Mouse (Mus musculus): ENCODE data around the gene Mllt6.
"Not testable (repeated sequence)": the region's sequence is repeated elsewhere in the genome, so short reads cannot be mapped to it uniquely, and the experiment has no call there.

Mllt6 gene

DNA sequence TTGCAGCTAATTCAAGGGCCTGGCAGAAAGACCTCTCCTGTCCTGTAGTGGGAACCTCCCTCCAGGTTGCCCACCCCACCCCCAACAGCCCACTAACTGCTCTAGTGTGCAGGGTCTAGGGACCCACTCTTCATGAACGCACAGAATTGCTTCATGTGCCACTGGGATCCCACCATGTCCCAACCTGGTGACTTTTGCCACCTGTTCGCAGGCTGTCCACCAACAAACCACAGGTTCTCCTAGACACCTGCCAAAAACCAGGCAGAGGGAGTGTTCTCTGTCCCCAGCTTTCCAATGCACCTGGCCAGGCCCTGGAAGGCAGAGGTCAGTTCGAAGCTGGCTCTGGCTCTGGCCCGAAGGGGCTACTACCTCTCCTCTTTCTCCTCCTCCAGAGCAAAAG, 31.2 kb downstream of the Mllt6 start:
- in situ Hi-C loops (cut with MboI, MseI) = loop anchor here (5.0 kb wide), 2 partner anchors 42 to 52 kb away; no protein-coding TSS in a partner anchor

- in situ Hi-C loops (cut with MboI, MseI) = loop anchor here (5.0 kb wide), 3 partner anchors 43 to 63 kb away; no protein-coding TSS in a partner anchor
Measured at GRCm38 (mm10) chr11:97694921-97695711, 31.9 kb downstream of the Mllt6 start.

DNA sequence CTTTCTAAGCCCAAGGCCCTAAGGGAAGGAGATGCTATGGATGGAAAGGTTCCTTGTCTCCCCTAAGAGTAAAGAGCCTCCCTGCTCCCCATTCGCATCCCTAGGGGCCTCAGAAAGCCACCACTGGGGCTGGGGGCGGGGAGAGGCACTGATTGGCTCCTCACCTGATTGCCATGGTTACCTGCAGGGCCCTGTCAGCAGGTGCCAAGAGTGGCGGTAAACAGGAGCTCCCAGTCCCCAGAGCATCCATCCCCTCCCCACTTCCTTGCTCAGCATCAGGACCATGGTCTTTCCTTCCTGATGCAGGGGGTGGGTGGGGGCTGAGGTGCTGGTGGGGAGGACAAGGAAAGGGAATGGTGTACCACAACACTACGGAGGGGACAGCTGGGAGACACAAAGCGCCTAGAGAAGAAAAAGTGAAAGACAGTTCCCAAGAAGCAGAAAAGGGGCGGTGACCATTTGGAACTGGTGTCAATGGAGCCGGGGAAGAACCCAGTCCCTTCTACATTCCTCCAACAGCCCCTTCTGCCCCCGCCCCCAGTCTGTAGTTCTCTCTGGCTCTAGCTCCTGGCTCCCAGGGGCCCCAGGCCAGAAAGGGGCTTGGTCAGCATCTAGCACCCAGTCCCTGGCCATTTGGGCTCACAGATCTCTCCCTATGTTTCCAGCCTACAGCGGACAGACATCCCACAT, 32.6 kb downstream of the Mllt6 start:
- in situ Hi-C loops (cut with MboI, MseI) = loop anchor here in 1 of 2 experiments (5.0 kb wide), 1 partner anchor 64 kb away; no protein-coding TSS in a partner anchor

DNA sequence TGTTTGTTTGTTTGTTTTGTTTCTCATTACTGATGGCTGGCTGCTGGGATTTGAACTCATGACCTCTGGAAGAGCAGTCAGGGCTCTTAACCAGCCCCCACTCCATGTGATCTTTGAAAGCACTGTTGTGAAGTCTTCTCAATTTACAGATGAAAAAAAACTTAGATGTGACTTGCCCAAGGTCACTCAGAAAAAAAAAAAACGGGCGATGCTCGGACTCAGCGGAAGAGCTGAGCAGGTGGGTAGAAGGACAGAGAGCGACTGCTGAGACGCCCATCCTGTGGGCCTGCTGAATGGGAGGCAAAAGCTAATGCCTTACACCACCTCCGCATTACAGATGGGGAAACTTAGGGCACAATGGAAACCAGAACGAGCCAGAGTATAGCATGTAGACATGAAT, 33.5 kb downstream of the Mllt6 start:
- in situ Hi-C loops (cut with MboI, MseI) = loop anchor here in 1 of 2 experiments (5.0 kb wide), 1 partner anchor 64 kb away; no protein-coding TSS in a partner anchor

DNA sequence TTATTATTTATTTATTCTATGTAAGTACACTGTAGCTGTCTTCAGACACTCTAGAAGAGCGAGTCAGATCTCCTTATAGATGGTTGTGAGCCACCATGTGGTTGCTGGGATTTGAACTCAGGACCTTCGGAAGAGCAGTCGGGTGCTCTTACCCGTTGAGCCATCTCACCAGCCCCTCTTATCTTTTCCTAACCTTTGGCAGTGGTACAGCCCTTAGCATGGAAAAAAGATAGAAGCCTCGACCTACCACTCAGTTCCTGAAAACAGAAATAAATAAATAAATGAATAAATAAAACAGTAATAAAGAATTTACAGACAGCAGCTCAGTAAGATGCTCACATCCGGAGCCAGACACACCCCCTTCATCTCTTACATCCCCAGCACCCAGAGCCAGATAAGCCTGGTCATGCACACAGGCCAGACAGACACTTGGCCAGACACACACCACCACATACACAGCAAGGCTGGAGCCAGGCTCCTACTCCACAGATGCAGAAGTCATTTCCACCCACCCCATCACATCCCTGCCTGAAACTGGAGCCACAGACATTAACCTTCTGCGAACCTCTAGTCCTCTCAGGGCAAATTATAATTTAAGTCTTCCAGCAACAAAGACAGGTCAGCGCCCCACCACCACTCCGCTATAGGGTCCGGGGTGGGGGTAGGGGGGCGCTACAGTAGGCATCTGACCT, 34.1 kb downstream of the Mllt6 start:
- in situ Hi-C loops (cut with MboI, MseI) = loop anchor here in 1 of 2 experiments (5.0 kb wide), 1 partner anchor 65 kb away; no protein-coding TSS in a partner anchor

DNA sequence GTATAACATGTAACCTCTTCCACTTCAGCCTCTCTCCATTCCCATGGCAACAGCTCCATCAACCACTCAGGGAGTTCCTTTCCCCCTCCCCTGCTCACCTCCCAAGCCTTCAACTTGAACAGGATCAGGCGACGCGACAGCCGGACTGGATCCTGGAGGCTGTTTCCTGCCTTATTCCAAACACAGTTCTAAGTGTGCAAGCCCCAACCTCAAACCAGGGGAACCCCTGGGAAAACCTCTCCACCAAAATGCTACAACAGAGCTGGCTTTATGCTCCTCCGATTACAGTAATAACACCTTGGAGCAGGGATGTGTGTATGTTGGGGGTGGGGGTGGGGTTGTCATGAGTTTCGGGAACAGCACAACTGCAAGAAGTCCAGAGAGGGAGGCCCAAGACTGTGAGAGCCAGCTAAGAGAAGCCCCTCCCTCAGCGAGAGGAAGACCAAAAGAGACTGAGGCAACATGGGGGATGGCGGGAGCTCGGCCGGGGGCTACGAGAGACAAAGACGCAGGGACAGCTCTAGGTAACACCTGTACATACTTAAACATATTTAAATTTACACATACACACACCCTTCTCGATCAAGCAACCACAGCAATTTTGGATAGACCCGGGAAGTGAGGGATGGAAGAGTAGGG, 34.8 kb downstream of the Mllt6 start:
- in situ Hi-C loops (cut with MboI, MseI) = loop anchor here in 1 of 2 experiments (5.0 kb wide), 1 partner anchor 66 kb away; no protein-coding TSS in a partner anchor

GRCm38 (mm10) chr11:97698741-97699611, 35.8 kb downstream of the Mllt6 start:
- in situ Hi-C loops (cut with MboI, MseI) = loop anchor here in 1 of 2 experiments (5.0 kb wide), 1 partner anchor 67 kb away; no protein-coding TSS in a partner anchor

DNA sequence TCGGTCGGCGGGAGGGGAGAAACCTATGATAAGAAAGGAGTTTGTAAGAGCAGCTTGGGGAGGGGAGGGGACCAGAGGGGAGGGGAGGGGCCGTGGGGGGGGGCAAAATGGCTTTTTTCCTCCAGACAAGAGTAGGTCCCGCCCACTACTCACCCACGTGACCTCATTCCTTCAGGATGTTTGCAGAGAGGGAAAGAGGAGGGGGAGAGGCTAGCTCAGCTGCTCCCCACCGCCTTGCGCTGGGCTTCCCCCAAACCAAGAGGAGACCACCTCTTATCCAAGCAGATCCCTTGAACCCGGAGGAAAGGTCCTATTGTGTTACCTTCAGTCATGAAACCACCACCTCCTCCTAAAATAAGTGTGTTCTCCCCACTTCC, 36.4 kb downstream of the Mllt6 start:
- in situ Hi-C loops (cut with MboI, MseI) = loop anchor here in 1 of 2 experiments (5.0 kb wide), 2 partner anchors 38 to 67 kb away; no protein-coding TSS in a partner anchor

GRCm38 (mm10) chr11:97700003-97700745, 37.0 kb downstream of the Mllt6 start, which contains the start of gene Pcgf2:
Gene Pcgf2 (minus strand): TSS chr11:97700497.
- in situ Hi-C loops (cut with MboI, MseI) = loop anchor here in 1 of 2 experiments (5.0 kb wide), 1 partner anchor 37 kb away; no protein-coding TSS in a partner anchor

DNA sequence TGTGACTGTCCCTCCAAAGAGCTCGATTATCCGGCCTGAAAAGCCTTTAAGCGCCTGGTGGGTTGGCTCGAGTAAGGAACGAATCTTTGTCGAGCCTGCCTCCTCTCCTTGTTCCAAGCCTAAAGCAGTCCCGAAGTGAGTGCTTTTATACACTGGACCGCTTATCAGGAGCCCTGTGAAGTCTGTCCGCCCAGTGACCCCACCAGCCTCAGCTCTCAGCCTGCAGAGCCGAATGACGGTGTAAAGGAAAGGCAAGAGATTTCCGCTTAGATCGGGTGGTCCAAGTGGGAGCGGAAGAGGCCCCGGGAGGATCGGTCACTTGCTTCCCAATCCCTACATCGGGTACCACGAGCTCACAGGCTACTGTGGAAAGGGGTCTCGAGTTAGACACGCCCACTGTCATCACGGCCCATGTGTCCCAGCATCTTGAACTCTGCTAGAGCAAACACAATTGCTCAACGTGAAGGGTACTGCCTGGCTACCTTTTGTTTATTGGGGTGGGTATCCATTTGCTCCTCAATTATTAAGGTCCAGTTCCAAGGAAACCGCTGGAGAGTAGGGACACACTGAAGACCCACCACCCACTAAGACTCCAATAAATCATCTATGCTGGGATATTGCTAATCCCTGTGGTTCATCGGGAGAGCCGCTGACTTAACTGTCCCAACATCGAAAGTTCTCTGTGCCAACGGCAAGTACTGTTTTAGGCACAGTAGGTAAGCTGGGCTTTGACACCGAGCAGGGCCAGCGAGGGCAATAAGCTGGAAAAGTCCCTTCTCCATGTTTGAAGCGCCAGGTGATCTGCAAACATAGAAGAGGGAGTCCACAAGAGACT, 37.7 kb downstream of the Mllt6 start:
- in situ Hi-C loops (cut with MboI, MseI) = loop anchor here in 1 of 2 experiments (5.0 kb wide), 1 partner anchor 36 kb away; no protein-coding TSS in a partner anchor

GRCm38 (mm10) chr11:97701581-97702392, 38.6 kb downstream of the Mllt6 start:
- in situ Hi-C loops (cut with MboI, MseI) = loop anchor here in 1 of 2 experiments (5.0 kb wide), 1 partner anchor 36 kb away; no protein-coding TSS in a partner anchor

DNA sequence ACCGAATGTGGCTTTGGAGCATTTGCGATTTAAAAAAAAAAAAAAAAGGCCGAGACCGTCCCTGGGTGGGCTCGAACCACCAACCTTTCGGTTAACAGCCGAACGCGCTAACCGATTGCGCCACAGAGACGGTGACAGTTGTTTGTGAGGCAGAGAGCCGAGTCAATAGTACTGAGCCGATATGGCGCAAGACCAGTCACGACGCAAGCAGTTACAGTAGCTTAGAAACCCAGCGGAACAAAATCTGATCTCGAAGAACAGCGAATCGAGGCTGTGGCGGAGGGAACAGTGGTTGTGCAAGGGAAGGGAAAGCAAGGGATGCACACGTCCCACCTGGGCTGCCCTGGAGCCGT, 39.2 kb downstream of the Mllt6 start:
- in situ Hi-C loops (cut with MboI, MseI) = loop anchor here in 1 of 2 experiments (5.0 kb wide), 1 partner anchor 35 kb away; no protein-coding TSS in a partner anchor

GRCm38 (mm10) chr11:97703039-97703826, 40.0 kb downstream of the Mllt6 start, which contains the start of gene Psmb3:
Gene Psmb3 (plus strand): TSS chr11:97703399.
- in situ Hi-C loops (cut with MboI, MseI) = loop anchor here in 1 of 2 experiments (5.0 kb wide), 1 partner anchor 34 kb away; no protein-coding TSS in a partner anchor

- in situ Hi-C loops (cut with MboI, MseI) = not testable (repeated sequence)
Measured at GRCm38 (mm10) chr11:97710067-97710466, 46.9 kb downstream of the Mllt6 start.

- in situ Hi-C loops (cut with MboI, MseI) = no loop called here
Measured at GRCm38 (mm10) chr11:97711200-97711900, 48.1 kb downstream of the Mllt6 start.

GRCm38 (mm10) chr11:97712286-97712685, 49.1 kb downstream of the Mllt6 start:
- in situ Hi-C loops (cut with MboI, MseI) = no loop called here
